Mouse (Mus musculus): ENCODE results near the gene Pax7. TPM values are rescaled to one million over a fixed set of nuclear protein-coding genes. Genes with fewer than 3 reads are reported as not detected.

The Pax7 gene
- total RNA-seq, 1 experiment from 2014 or later, result not detected

GRCm38 (mm10) chr4:139832281-139833035 lies 870 bp downstream of the Pax7 start:
- ATAC-seq (replicated peaks; ENCODE audit: insufficient number of reproducible peaks, low FRiP score, low TSS enrichment, poor library complexity, severe bottlenecking), result no peak

GRCm38 (mm10) chr4:139831501-139832230 lies 1.7 kb downstream of the Pax7 start:
- ATAC-seq (replicated peaks; ENCODE audit: insufficient number of reproducible peaks, low FRiP score, low TSS enrichment, poor library complexity, severe bottlenecking), result no peak

GRCm38 (mm10) chr4:139830581-139831387 lies 2.5 kb downstream of the Pax7 start:
- ATAC-seq (replicated peaks; ENCODE audit: insufficient number of reproducible peaks, low FRiP score, low TSS enrichment, poor library complexity, severe bottlenecking), result no peak

GRCm38 (mm10) chr4:139830053-139830452 lies 3.3 kb downstream of the Pax7 start:
- ATAC-seq (replicated peaks; ENCODE audit: insufficient number of reproducible peaks, low FRiP score, low TSS enrichment, poor library complexity, severe bottlenecking), result no peak

- ATAC-seq (replicated peaks; ENCODE audit: insufficient number of reproducible peaks, low FRiP score, low TSS enrichment, poor library complexity, severe bottlenecking), result no peak
Measured at GRCm38 (mm10) chr4:139828871-139829590, 4.3 kb downstream of the Pax7 start.

GRCm38 (mm10) chr4:139828283-139828678 lies 5.0 kb downstream of the Pax7 start:
- no peak for ATAC-seq (replicated peaks; ENCODE audit: insufficient number of reproducible peaks, low FRiP score, low TSS enrichment, poor library complexity, severe bottlenecking)

GRCm38 (mm10) chr4:139827501-139828282 lies 5.6 kb downstream of the Pax7 start:
- ATAC-seq (replicated peaks; ENCODE audit: insufficient number of reproducible peaks, low FRiP score, low TSS enrichment, poor library complexity, severe bottlenecking), result no peak

GRCm38 (mm10) chr4:139826231-139826630 lies 7.1 kb downstream of the Pax7 start:
- no peak for ATAC-seq (replicated peaks; ENCODE audit: insufficient number of reproducible peaks, low FRiP score, low TSS enrichment, poor library complexity, severe bottlenecking)

- no peak for ATAC-seq (replicated peaks; ENCODE audit: insufficient number of reproducible peaks, low FRiP score, low TSS enrichment, poor library complexity, severe bottlenecking)
Measured at GRCm38 (mm10) chr4:139825326-139826112, 7.8 kb downstream of the Pax7 start.

- ATAC-seq (replicated peaks; ENCODE audit: insufficient number of reproducible peaks, low FRiP score, low TSS enrichment, poor library complexity, severe bottlenecking), result no peak
Measured at GRCm38 (mm10) chr4:139824572-139825325, 8.6 kb downstream of the Pax7 start.

- no peak for ATAC-seq (replicated peaks; ENCODE audit: insufficient number of reproducible peaks, low FRiP score, low TSS enrichment, poor library complexity, severe bottlenecking)
Measured at GRCm38 (mm10) chr4:139823870-139824472, 9.4 kb downstream of the Pax7 start.

GRCm38 (mm10) chr4:139823138-139823869 lies 10.0 kb downstream of the Pax7 start:
- no peak for ATAC-seq (replicated peaks; ENCODE audit: insufficient number of reproducible peaks, low FRiP score, low TSS enrichment, poor library complexity, severe bottlenecking)

GRCm38 (mm10) chr4:139822214-139823137 lies 10.9 kb downstream of the Pax7 start:
- no peak for ATAC-seq (replicated peaks; ENCODE audit: insufficient number of reproducible peaks, low FRiP score, low TSS enrichment, poor library complexity, severe bottlenecking)

GRCm38 (mm10) chr4:139821491-139822160 lies 11.7 kb downstream of the Pax7 start:
- ATAC-seq (replicated peaks; ENCODE audit: insufficient number of reproducible peaks, low FRiP score, low TSS enrichment, poor library complexity, severe bottlenecking), result no peak
